Mouse (Mus musculus) heart, postnatal 0 days (tissue): Measurements from ENCODE around the gene Ccser1. TPM values are rescaled to one million over a fixed set of nuclear protein-coding genes. Genes with fewer than 3 reads are reported as not detected.
"Not testable (repeated sequence)": the region's sequence is repeated elsewhere in the genome, so short reads cannot be mapped to it uniquely, and the experiment has no call there.

Experiments used
- ATAC-seq: fragments of 200-750 bp; cut with Nextera tagmentation; 2 replicates; pipeline ENCODE4 v1.8.0; 2017; ENCODE audit warnings: low read depth, moderate number of reproducible peaks, moderate library complexity; ENCODE audit not compliant: insufficient read depth
- DNase-seq: peaks from one replicate; pipeline ENCODE4 v3.0.0-alpha.2; 2016; ENCODE audit warnings: low spot score
- H3K27ac ChIP-seq: fragments of 300-500 bp; sonication (generic); 2 replicates; pipeline ENCODE4 v1.5.1; 2014; ENCODE audit warnings: low read depth, mild to moderate bottlenecking
- H3K27me3 ChIP-seq: fragments of 300-500 bp; sonication (generic); 2 replicates; pipeline ENCODE4 v1.6.1; 2014; ENCODE audit warnings: low read length, mixed read lengths; ENCODE audit not compliant: control insufficient read depth, insufficient read depth
- H3K36me3 ChIP-seq: fragments of 300-500 bp; sonication (generic); replicated peaks from 2 replicates; pipeline ENCODE4 v1.6.1; 2014; ENCODE audit warnings: low read length, mixed read lengths; ENCODE audit not compliant: control insufficient read depth, insufficient read depth
- H3K4me1 ChIP-seq: fragments of 300-500 bp; sonication (generic); 2 replicates; pipeline ENCODE4 v1.6.1; 2014; ENCODE audit warnings: antibody characterized with exemption; ENCODE audit not compliant: control insufficient read depth, insufficient read depth
- H3K4me2 ChIP-seq: fragments of 300-500 bp; sonication (generic); 2 replicates; pipeline ENCODE4 v1.6.1; 2014; ENCODE audit warnings: low read depth, mild to moderate bottlenecking, low read length, moderate library complexity
- H3K4me3 ChIP-seq: fragments of 300-500 bp; sonication (generic); 2 replicates; pipeline ENCODE4 v1.5.1; 2014; ENCODE audit warnings: low read depth, low read length
- H3K9ac ChIP-seq: fragments of 300-500 bp; sonication (generic); replicated peaks from 2 replicates; pipeline ENCODE4 v1.6.1; 2014; ENCODE audit warnings: low read depth, low read length, mixed read lengths
- H3K9me3 ChIP-seq: fragments of 300-500 bp; sonication (generic); replicated peaks from 2 replicates; pipeline ENCODE4 v1.6.1; 2016; ENCODE audit warnings: low read length; ENCODE audit not compliant: control insufficient read depth
- CTCF ChIP-seq: IDR thresholded peaks from 2 replicates; pipeline ENCODE4 v1.5.1; 2016; ENCODE audit warnings: antibody characterized with exemption, control low read depth, low read depth
- EP300 ChIP-seq: IDR thresholded peaks from 2 replicates; pipeline ENCODE4 v1.6.1; 2016; ENCODE audit warnings: antibody characterized with exemption, low read depth
- WGBS: fragments of 180-500 bp; shearing (Covaris S2); extraction: QIAGEN DNeasy Blood & Tissue Kit; methylation state at CpG from one replicate; pipeline ENCODE4 v1.1.7; 2014; 5-methylcytosine and 5-hydroxymethylcytosine counted together
- polyA plus RNA-seq: library from polyadenylated mRNA; unstranded; fragments of >200 nt; fragmentation: Nextera tagmentation; extraction: Ambion mirVana; gene quantifications from 2 replicates; pipeline ENCODE4 v1.2.1, GENCODE M21; 2015
- total RNA-seq: library from RNA; depleted of rRNA; stranded (reverse); fragments of >200 nt; gene quantifications from 2 replicates; pipeline ENCODE4 v1.2.3, GENCODE M21; 2014; ENCODE audit warnings: low replicate concordance

Gene Ccser1
- total and polyA plus RNA-seq, 2 experiments from 2014 or later = 0.34 to 1.4 TPM

- 57% methylated on average over 2 of the region's 2 CpGs for WGBS
- ATAC-seq = no peak
- TF ChIP-seq EP300 = no peak
- no peak for TF ChIP-seq CTCF
Observed at GRCm38 (mm10) chr6:61976878-61977277, 796.8 kb downstream of the Ccser1 start.

GRCm38 (mm10) chr6:61978379-61978778 lies 798.3 kb downstream of the Ccser1 start:
- Histone ChIP-seq H3K9ac (no peak overlapping the region), H3K9me3 (no peaks in the 10 kb centered on the region), H3K27me3 (no peaks in the 10 kb centered on the region), H3K4me1 (no peaks in the 10 kb centered on the region), H3K36me3 (no peaks in the 10 kb centered on the region), H3K27ac (no peak overlapping the region), H3K4me3 (no peak overlapping the region), H3K4me2 (no peak overlapping the region)
- DNase-seq (no peak), ATAC-seq (no peak)
- WGBS = 16% methylated on average over 2 of the region's 2 CpGs
- TF ChIP-seq EP300 (no peak), CTCF (peak; percentile 45)

More at GRCm38 (mm10) chr6:61976878-61977277, 796.8 kb downstream of the Ccser1 start:
- H3K9me3 ChIP-seq = no peaks in the 10 kb centered on the region
- H3K9ac ChIP-seq = no peak overlapping the region
- H3K27ac ChIP-seq = no peak overlapping the region
- no peaks in the 10 kb centered on the region for H3K36me3 ChIP-seq
- no peak overlapping the region for H3K4me2 ChIP-seq
- no peak overlapping the region for H3K4me3 ChIP-seq
- DNase-seq = no peak
- no peaks in the 10 kb centered on the region for H3K27me3 ChIP-seq
- no peaks in the 10 kb centered on the region for H3K4me1 ChIP-seq

- ATAC-seq (no peak), DNase-seq (no peak)
- no peak overlapping the region for H3K4me2 ChIP-seq
- no peaks in the 10 kb centered on the region for H3K4me1 ChIP-seq
- TF ChIP-seq CTCF = no peak
- no peak for TF ChIP-seq EP300
- H3K4me3 ChIP-seq = no peak overlapping the region
- no peaks in the 10 kb centered on the region for H3K27me3 ChIP-seq
- H3K9ac ChIP-seq = no peak overlapping the region
- H3K27ac ChIP-seq = no peak overlapping the region
- no peaks in the 10 kb centered on the region for H3K9me3 ChIP-seq
- H3K36me3 ChIP-seq = no peaks in the 10 kb centered on the region
Observed at GRCm38 (mm10) chr6:62014374-62014773, 834.2 kb downstream of the Ccser1 start.

GRCm38 (mm10) chr6:62044454-62044853 lies 864.3 kb downstream of the Ccser1 start:
- Histone ChIP-seq H3K27me3 (no peaks in the 10 kb centered on the region), H3K27ac (no peak overlapping the region), H3K4me2 (no peak overlapping the region), H3K9ac (no peak overlapping the region), H3K36me3 (no peaks in the 10 kb centered on the region), H3K4me1 (no peaks in the 10 kb centered on the region), H3K4me3 (no peak overlapping the region), H3K9me3 (no peaks in the 10 kb centered on the region)
- DNase-seq (no peak), ATAC-seq (no peak)
- 39% methylated on average over 1 of the region's 1 CpGs for WGBS
- no peak for TF ChIP-seq EP300
- TF ChIP-seq CTCF = no peak

GRCm38 (mm10) chr6:62045042-62045441 lies 864.9 kb downstream of the Ccser1 start:
- H3K4me3 ChIP-seq, H3K4me2 ChIP-seq, H3K4me1 ChIP-seq, H3K27me3 ChIP-seq, H3K36me3 ChIP-seq, DNase-seq, ATAC-seq, H3K9me3 ChIP-seq, H3K9ac ChIP-seq, H3K27ac ChIP-seq: not testable (repeated sequence)
- WGBS = 90% methylated on average over 1 of the region's 1 CpGs

- Histone ChIP-seq H3K27me3 (no peaks in the 10 kb centered on the region), H3K27ac (no peak overlapping the region), H3K4me1 (no peaks in the 10 kb centered on the region), H3K4me2 (no peak overlapping the region), H3K9ac (no peak overlapping the region), H3K4me3 (no peak overlapping the region), H3K36me3 (no peaks in the 10 kb centered on the region), H3K9me3 (no peaks in the 10 kb centered on the region)
- 54% methylated on average over 2 of the region's 2 CpGs for WGBS
- TF ChIP-seq EP300 (no peak), CTCF (no peak)
- DNase-seq (no peak), ATAC-seq (no peak)
Observed at GRCm38 (mm10) chr6:62055276-62055675, 875.2 kb downstream of the Ccser1 start.
